8 mouse cellular contexts compared by ENCODE assay signal in the genomic region with DNA sequence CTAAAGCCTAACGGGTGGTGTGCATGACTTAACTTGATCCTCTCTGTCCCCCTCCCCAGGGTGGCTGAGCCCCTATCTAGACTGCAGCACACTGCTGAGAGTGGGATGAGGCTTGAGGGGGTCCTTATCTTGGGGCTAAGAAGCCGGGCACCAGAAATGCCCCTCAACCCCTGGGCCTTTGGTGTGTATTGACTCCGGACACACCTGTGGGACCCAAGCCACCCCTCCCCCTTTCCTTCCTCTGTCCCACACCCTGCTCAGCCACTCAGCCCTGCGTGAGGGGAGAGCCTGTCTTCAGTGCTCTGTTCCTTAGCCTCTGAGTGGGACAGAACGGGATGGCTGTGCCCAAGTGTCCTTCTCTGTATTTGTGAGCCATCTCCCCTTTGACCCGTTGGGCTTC. TPM values are rescaled to one million over a fixed set of nuclear protein-coding genes. Genes with fewer than 3 reads are reported as not detected.
DNase-seq lines count a peak whose midpoint lies in the region; ATAC-seq and TF ChIP-seq lines count a peak whose summit lies in the region.

No protein-coding gene starts in this region.

- no peak overlapping the region for H3K27ac ChIP-seq in forebrain, embryonic 11.5 days (ENCODE audit: low read depth, low read length)
- H3K27ac ChIP-seq in forebrain, embryonic 14.5 days (ENCODE audit: low read depth, low read length), result no peak overlapping the region
- no peak overlapping the region for H3K27ac ChIP-seq in bone marrow, adult 2 months (ENCODE audit: control insufficient read depth, insufficient read depth, low read depth, low read length, poor library complexity)
- H3K27ac ChIP-seq in hindbrain, embryonic 14.5 days, result peak overlapping the region; percentile 64
- peak overlapping the region; percentile 59 for H3K27ac ChIP-seq in midbrain, embryonic 10.5 days (replicated peaks)

- 38% methylated on average over 6 of the region's 6 CpGs for WGBS in forebrain, embryonic 11.5 days
- 47% methylated on average over 6 of the region's 6 CpGs for WGBS in forebrain, embryonic 14.5 days
- 21% methylated on average over 6 of the region's 6 CpGs for WGBS in bone marrow, adult 2 months
- WGBS in hindbrain, embryonic 14.5 days, result 52% methylated on average over 6 of the region's 6 CpGs
- 50% methylated on average over 6 of the region's 6 CpGs for WGBS in midbrain, embryonic 10.5 days

- TF ChIP-seq POLR2A in bone marrow, adult 2 months (IDR thresholded peaks at IDR 0.05; ENCODE audit: borderline replicate concordance, control insufficient read depth, low read depth, low read length), result no peak

- ATAC-seq in forebrain, embryonic 11.5 days (replicated peaks; ENCODE audit: low FRiP score), result no peak
- ATAC-seq in forebrain, embryonic 14.5 days, result no peak
- ATAC-seq in hindbrain, embryonic 14.5 days (ENCODE audit: low FRiP score), result no peak

- no peak for TF ChIP-seq CTCF in bone marrow, adult 2 months (IDR thresholded peaks at IDR 0.05; ENCODE audit: control insufficient read depth, insufficient read depth, low read length)

- no peak overlapping the region for H3K4me3 ChIP-seq in forebrain, embryonic 11.5 days (ENCODE audit: low read depth, low read length)
- H3K4me3 ChIP-seq in forebrain, embryonic 14.5 days (ENCODE audit: low read depth, low read length), result no peak overlapping the region
- peak overlapping the region; percentile 16 for H3K4me3 ChIP-seq in bone marrow, adult 2 months (replicated peaks; ENCODE audit: control insufficient read depth, low read depth, low read length)
- peak overlapping the region; percentile 17 for H3K4me3 ChIP-seq in hindbrain, embryonic 14.5 days (replicated peaks; ENCODE audit: low read length)
- H3K4me3 ChIP-seq in midbrain, embryonic 10.5 days, result peak overlapping the region; percentile 36

- no peaks in the 10 kb centered on the region for H3K27me3 ChIP-seq in forebrain, embryonic 11.5 days (ENCODE audit: control insufficient read depth, insufficient read depth, low read length)
- no peaks in the 10 kb centered on the region for H3K27me3 ChIP-seq in forebrain, embryonic 14.5 days (replicated peaks; ENCODE audit: control insufficient read depth, insufficient read depth, low read length)
- no peaks in the 10 kb centered on the region for H3K27me3 ChIP-seq in hindbrain, embryonic 14.5 days (ENCODE audit: control insufficient read depth, insufficient read depth, low read length)
- H3K27me3 ChIP-seq in midbrain, embryonic 10.5 days (ENCODE audit: low read depth, poor library complexity, severe bottlenecking), result peaks cover 21% of the 10 kb centered on the region

- H3K36me3 ChIP-seq in forebrain, embryonic 11.5 days (ENCODE audit: control insufficient read depth, insufficient read depth, low read length), result no peaks in the 10 kb centered on the region
- H3K36me3 ChIP-seq in forebrain, embryonic 14.5 days (ENCODE audit: control insufficient read depth, insufficient read depth, low read length), result no peaks in the 10 kb centered on the region
- H3K36me3 ChIP-seq in hindbrain, embryonic 14.5 days (replicated peaks; ENCODE audit: control insufficient read depth, insufficient read depth), result no peaks in the 10 kb centered on the region
- peaks cover 2% of the 10 kb centered on the region; the same call in 1 of the 2 replicates for H3K36me3 ChIP-seq in midbrain, embryonic 10.5 days

- peaks cover 4% of the 10 kb centered on the region; the same call in 1 of the 2 replicates for H3K4me1 ChIP-seq in forebrain, embryonic 11.5 days (replicated peaks; ENCODE audit: control insufficient read depth, insufficient read depth, low read length)
- H3K4me1 ChIP-seq in forebrain, embryonic 14.5 days (ENCODE audit: control insufficient read depth, insufficient read depth, low read length), result no peaks in the 10 kb centered on the region
- peaks cover 2% of the 10 kb centered on the region for H3K4me1 ChIP-seq in bone marrow, adult 2 months (ENCODE audit: control insufficient read depth, insufficient read depth, low read length)
- H3K4me1 ChIP-seq in hindbrain, embryonic 14.5 days (replicated peaks; ENCODE audit: control insufficient read depth, insufficient read depth, low read length), result peaks cover 6% of the 10 kb centered on the region; the same call in 1 of the 2 replicates
- H3K4me1 ChIP-seq in midbrain, embryonic 10.5 days, result peaks cover 32% of the 10 kb centered on the region

- peak overlapping the region; percentile 8; the same call in 1 of the 2 replicates for H3K9ac ChIP-seq in forebrain, embryonic 11.5 days (ENCODE audit: low read length)
- no peak overlapping the region for H3K9ac ChIP-seq in forebrain, embryonic 14.5 days (ENCODE audit: low read length)
- no peak overlapping the region for H3K9ac ChIP-seq in hindbrain, embryonic 14.5 days

- no peaks in the 10 kb centered on the region for H3K9me3 ChIP-seq in forebrain, embryonic 11.5 days (ENCODE audit: control insufficient read depth, low read length)
- no peaks in the 10 kb centered on the region for H3K9me3 ChIP-seq in forebrain, embryonic 14.5 days (replicated peaks; ENCODE audit: control insufficient read depth, low read length)
- H3K9me3 ChIP-seq in hindbrain, embryonic 14.5 days (ENCODE audit: control insufficient read depth, low read length), result no peaks in the 10 kb centered on the region
- no peaks in the 10 kb centered on the region for H3K9me3 ChIP-seq in midbrain, embryonic 10.5 days (replicated peaks)

- no peak overlapping the region for H3K4me2 ChIP-seq in forebrain, embryonic 11.5 days (ENCODE audit: low read depth, low read length, severe bottlenecking)
- no peak overlapping the region for H3K4me2 ChIP-seq in forebrain, embryonic 14.5 days (ENCODE audit: low read length)
- H3K4me2 ChIP-seq in hindbrain, embryonic 14.5 days (replicated peaks), result no peak overlapping the region; the same call in 1 of the 2 replicates

- DNase-seq in forebrain, embryonic 11.5 days (ENCODE audit: low spot score), result no peak
- no peak for DNase-seq in forebrain, embryonic 14.5 days (ENCODE audit: low spot score)
- DNase-seq in hindbrain, embryonic 14.5 days (ENCODE audit: low spot score), result no peak
- no peak for DNase-seq in midbrain, embryonic 10.5 days (ENCODE audit: low spot score)
- no peak for DNase-seq in spleen, postnatal 36 days (ENCODE audit: low spot score in 2 of 2)
- DNase-seq in embryo, embryonic 11 days, result no peak
- no peak for DNase-seq in frontal cortex, postnatal 14 days (ENCODE audit: low spot score in 2 of 2)

RNA-seq across cellular contexts. Expression of a gene that starts 18.8 kb away (rescaled TPM):
- 0.49 TPM in 1 of 2 replicates, not detected in the other for polyA plus RNA-seq in forebrain, embryonic 11.5 days (2014; fragmentation: Nextera tagmentation; extraction: Ambion mirVana)
- 0.62 and 1.3 TPM in 2 replicates for polyA plus RNA-seq in forebrain, embryonic 14.5 days (2014; fragmentation: Nextera tagmentation; extraction: Ambion mirVana)
- 2.6 and 3.3 TPM in 2 replicates for polyA plus RNA-seq in bone marrow, adult 2 months (2011; ENCODE audit: insufficient read depth, insufficient read length, low replicate concordance, missing spikeins)
- 0.94 and 0.95 TPM in 2 replicates for polyA plus RNA-seq in hindbrain, embryonic 14.5 days (2014; fragmentation: Nextera tagmentation; extraction: Ambion mirVana)
- 0.47 and 1.0 TPM in 2 replicates for polyA plus RNA-seq in midbrain, embryonic 10.5 days (2016; fragmentation: Nextera tagmentation; extraction: Ambion mirVana)

RNA-seq across cellular contexts. Expression of a gene that starts 24.6 kb away (rescaled TPM):
- 8.0 and 8.2 TPM in 2 replicates for polyA plus RNA-seq in forebrain, embryonic 11.5 days (2014; fragmentation: Nextera tagmentation; extraction: Ambion mirVana)
- 5.0 and 7.1 TPM in 2 replicates for polyA plus RNA-seq in forebrain, embryonic 14.5 days (2014; fragmentation: Nextera tagmentation; extraction: Ambion mirVana)
- polyA plus RNA-seq in bone marrow, adult 2 months (2011; ENCODE audit: insufficient read depth, insufficient read length, low replicate concordance, missing spikeins), result 6.5 and 6.6 TPM in 2 replicates
- polyA plus RNA-seq in hindbrain, embryonic 14.5 days (2014; fragmentation: Nextera tagmentation; extraction: Ambion mirVana), result 10.0 and 10.9 TPM in 2 replicates
- 8.1 and 9.5 TPM in 2 replicates for polyA plus RNA-seq in midbrain, embryonic 10.5 days (2016; fragmentation: Nextera tagmentation; extraction: Ambion mirVana)

RNA-seq across cellular contexts. Expression of a gene that starts 55.2 kb away (rescaled TPM):
- 0.90 and 1.2 TPM in 2 replicates for polyA plus RNA-seq in forebrain, embryonic 11.5 days (2014; fragmentation: Nextera tagmentation; extraction: Ambion mirVana)
- 0.19 TPM in 1 of 2 replicates, not detected in the other for polyA plus RNA-seq in forebrain, embryonic 14.5 days (2014; fragmentation: Nextera tagmentation; extraction: Ambion mirVana)
- polyA plus RNA-seq in bone marrow, adult 2 months (2011; ENCODE audit: insufficient read depth, insufficient read length, low replicate concordance, missing spikeins), result 0.61 TPM in 1 of 2 replicates, not detected in the other
- 0.25 and 0.40 TPM in 2 replicates for polyA plus RNA-seq in hindbrain, embryonic 14.5 days (2014; fragmentation: Nextera tagmentation; extraction: Ambion mirVana)
- polyA plus RNA-seq in midbrain, embryonic 10.5 days (2016; fragmentation: Nextera tagmentation; extraction: Ambion mirVana), result 0.94 and 1.4 TPM in 2 replicates

RNA-seq across cellular contexts. Expression of a gene that starts 57.8 kb away (rescaled TPM):
- 41.0 and 41.9 TPM in 2 replicates for polyA plus RNA-seq in forebrain, embryonic 11.5 days (2014; fragmentation: Nextera tagmentation; extraction: Ambion mirVana)
- 16.1 and 19.8 TPM in 2 replicates for polyA plus RNA-seq in forebrain, embryonic 14.5 days (2014; fragmentation: Nextera tagmentation; extraction: Ambion mirVana)
- polyA plus RNA-seq in bone marrow, adult 2 months (2011; ENCODE audit: insufficient read depth, insufficient read length, low replicate concordance, missing spikeins), result 8.1 and 11.9 TPM in 2 replicates
- 24.4 and 26.1 TPM in 2 replicates for polyA plus RNA-seq in hindbrain, embryonic 14.5 days (2014; fragmentation: Nextera tagmentation; extraction: Ambion mirVana)
- polyA plus RNA-seq in midbrain, embryonic 10.5 days (2016; fragmentation: Nextera tagmentation; extraction: Ambion mirVana), result 35.3 and 35.7 TPM in 2 replicates

RNA-seq across cellular contexts. Expression of a gene that starts 58.6 kb away (rescaled TPM):
- 0.24 and 0.67 TPM in 2 replicates for polyA plus RNA-seq in forebrain, embryonic 11.5 days (2014; fragmentation: Nextera tagmentation; extraction: Ambion mirVana)
- polyA plus RNA-seq in forebrain, embryonic 14.5 days (2014; fragmentation: Nextera tagmentation; extraction: Ambion mirVana), result 0.32 and 0.70 TPM in 2 replicates
- polyA plus RNA-seq in bone marrow, adult 2 months (2011; ENCODE audit: insufficient read depth, insufficient read length, low replicate concordance, missing spikeins), result 1.0 TPM in 1 of 2 replicates, not detected in the other
- polyA plus RNA-seq in hindbrain, embryonic 14.5 days (2014; fragmentation: Nextera tagmentation; extraction: Ambion mirVana), result 0.90 and 1.0 TPM in 2 replicates
- 0.73 and 0.75 TPM in 2 replicates for polyA plus RNA-seq in midbrain, embryonic 10.5 days (2016; fragmentation: Nextera tagmentation; extraction: Ambion mirVana)

Comparison
In these comparisons a context has a peak if more than half of its experiments do, and no peak if none do; other contexts are left out.
1. H3K27ac ChIP-seq: peak in hindbrain, embryonic 14.5 days (single experiment) and midbrain, embryonic 10.5 days (single experiment); none in forebrain, embryonic 11.5 days (single experiment), forebrain, embryonic 14.5 days (single experiment) and bone marrow, adult 2 months (single experiment).
2. H3K4me3 ChIP-seq: peak in bone marrow, adult 2 months (single experiment), hindbrain, embryonic 14.5 days (single experiment) and midbrain, embryonic 10.5 days (single experiment); none in forebrain, embryonic 11.5 days (single experiment) and forebrain, embryonic 14.5 days (single experiment).